Mouse (Mus musculus): ENCODE results near the gene Nxn. TPM values are rescaled to one million over a fixed set of nuclear protein-coding genes. Genes with fewer than 3 reads are reported as not detected.

Gene Nxn
- total and polyA plus RNA-seq, 3 experiments = 52.8 to 54.3 (median 53.0) TPM

GRCm38 (mm10) chr11:76224631-76225030 lies 174.3 kb downstream of the Nxn start:
- no peak for DNase-seq (ENCODE audit: low read depth, low spot score)
- no peaks in the 10 kb centered on the region for H3K27me3 ChIP-seq (ENCODE audit: control insufficient read depth in 1 of 2, insufficient read depth in 2 of 2, low read length in 2 of 2)
- no peak for TF ChIP-seq ZKSCAN1 (IDR thresholded peaks at IDR 0.05; ENCODE audit: low read depth, low read length)
- TF ChIP-seq MAFK (IDR thresholded peaks at IDR 0.05; ENCODE audit: borderline replicate concordance, low read depth, low read length) = no peak
- no peak for TF ChIP-seq POLR2AphosphoS2 (IDR thresholded peaks at IDR 0.05; ENCODE audit: low read length)
- no peak for TF ChIP-seq MXI1 (IDR thresholded peaks at IDR 0.05; ENCODE audit: low read depth, low read length)
- no peak for TF ChIP-seq POLR2AphosphoS5 (IDR thresholded peaks at IDR 0.05; ENCODE audit: borderline replicate concordance, low read depth, low read length)
- no peak overlapping the region for H3K4me3 ChIP-seq (ENCODE audit: control insufficient read depth in 1 of 2, insufficient read depth in 1 of 2, low read depth in 2 of 2, low read length in 2 of 2)
- no peak overlapping the region for H3K9ac ChIP-seq (ENCODE audit: control insufficient read depth, low read depth, low read length, poor library complexity, severe bottlenecking)
- peaks cover 0 to 2% of the 10 kb centered on the region in 2 experiments; a peak in 2 of 4 replicates for H3K4me1 ChIP-seq (ENCODE audit: control insufficient read depth in 1 of 2, insufficient read depth in 2 of 2, low read length in 2 of 2)
- peaks cover 0 to 3% of the 10 kb centered on the region in 2 experiments; a peak in 3 of 4 replicates for H3K36me3 ChIP-seq (ENCODE audit: control insufficient read depth in 1 of 2, insufficient read depth in 2 of 2, low read length in 2 of 2)
- no peaks in the 10 kb centered on the region for H3K9me3 ChIP-seq (replicated peaks; ENCODE audit: insufficient read depth, low read length)
- H3K27ac ChIP-seq (ENCODE audit: control insufficient read depth, low read depth, low read length) = no peak overlapping the region
- H3K79me2 ChIP-seq (ENCODE audit: control insufficient read depth, insufficient read depth, low read length, poor library complexity) = no peaks in the 10 kb centered on the region

- peak within 1 kb of the TSS; percentile 66 to 78 for H3K4me3 ChIP-seq (ENCODE audit: control insufficient read depth in 1 of 2, insufficient read depth in 1 of 2, low read depth in 2 of 2, low read length in 2 of 2)
- peak within 1 kb of the TSS; percentile 70 for H3K27ac ChIP-seq (ENCODE audit: control insufficient read depth, low read depth, low read length)
- peaks cover 0 to 9% of the 10 kb centered on the region in 2 experiments; a peak in 2 of 4 replicates for H3K36me3 ChIP-seq (ENCODE audit: control insufficient read depth in 1 of 2, insufficient read depth in 2 of 2, low read length in 2 of 2)
- H3K9me3 ChIP-seq (replicated peaks; ENCODE audit: insufficient read depth, low read length) = no peaks in the 10 kb centered on the region
- TF ChIP-seq TCF12 (IDR thresholded peaks at IDR 0.05; ENCODE audit: low read depth, low read length) (0 out of 2 replicates have a peak, but pooled peaks have one; percentile 29), ELF1 (IDR thresholded peaks at IDR 0.05; ENCODE audit: low read depth, low read length) (peak; percentile 92), TBP (IDR thresholded peaks at IDR 0.05; ENCODE audit: low read depth, low read length) (peak; percentile 87), POLR2A (IDR thresholded peaks at IDR 0.05; ENCODE audit: control insufficient read depth in 1 of 2, insufficient read depth in 1 of 2, low read depth in 1 of 2, low read length in 2 of 2, poor library complexity in 1 of 2) (peak; percentile 94 to 97), MXI1 (IDR thresholded peaks at IDR 0.05; ENCODE audit: low read depth, low read length) (peak; percentile 86), GATA1 (IDR thresholded peaks at IDR 0.05; ENCODE audit: low read depth, low read length) (no peak), NRF1 (IDR thresholded peaks at IDR 0.05; ENCODE audit: insufficient read depth, low read depth, low read length, poor library complexity, severe bottlenecking) (peak; percentile 82), GABPA (IDR thresholded peaks at IDR 0.05; ENCODE audit: low read depth, low read length) (no peak), USF1 (IDR thresholded peaks at IDR 0.05; ENCODE audit: low read depth, low read length) (no peak), MAX (IDR thresholded peaks at IDR 0.05; ENCODE audit: low read length) (peak; percentile 82; the same call in 1 of the 2 replicates), USF2 (IDR thresholded peaks at IDR 0.05; ENCODE audit: borderline replicate concordance in 1 of 2, insufficient read depth in 1 of 2, low read depth in 1 of 2, low read length in 2 of 2) (no peak), JUND (IDR thresholded peaks at IDR 0.05; ENCODE audit: low read depth, low read length) (no peak), E2F4 (IDR thresholded peaks at IDR 0.05; ENCODE audit: borderline replicate concordance, low read depth, low read length) (peak; percentile 80; the same call in 1 of the 2 replicates), SIN3A (IDR thresholded peaks at IDR 0.05; ENCODE audit: low read length) (peak; percentile 58; the same call in 1 of the 2 replicates), NELFE (IDR thresholded peaks at IDR 0.05; ENCODE audit: low read depth, low read length) (peak; percentile 99), MAZ (IDR thresholded peaks at IDR 0.05; ENCODE audit: low read depth, low read length) (peak; percentile 14; the same call in 1 of the 2 replicates), RAD21 (IDR thresholded peaks at IDR 0.05; ENCODE audit: low read depth, low read length) (peak; percentile 31), POLR2AphosphoS2 (IDR thresholded peaks at IDR 0.05; ENCODE audit: low read length) (peak; percentile 79; the same call in 1 of the 2 replicates), ZMIZ1 (IDR thresholded peaks at IDR 0.05; ENCODE audit: low read depth, low read length) (peak; percentile 96; the same call in 1 of the 2 replicates), BHLHE40 (IDR thresholded peaks at IDR 0.05; ENCODE audit: borderline replicate concordance, low read depth, low read length) (no peak; the same call in 1 of the 2 replicates), MYC (IDR thresholded peaks at IDR 0.05; ENCODE audit: low read depth, low read length) (0 out of 2 replicates have a peak, but pooled peaks have one; percentile 74), CTCF (IDR thresholded peaks at IDR 0.05 in 2 of 3, conservative IDR thresholded peaks at IDR 0.05 in 1 of 3; ENCODE audit: control insufficient read depth in 1 of 3, insufficient read depth in 1 of 3, low read depth in 2 of 3, low read length in 3 of 3, poor library complexity in 1 of 3, severe bottlenecking in 1 of 3) (peak; percentile 93 to 98 (median 95)), SMC3 (IDR thresholded peaks at IDR 0.05; ENCODE audit: low read depth, low read length) (peak; percentile 68), HCFC1 (IDR thresholded peaks at IDR 0.05; ENCODE audit: low read depth, low read length) (peak; percentile 79), CHD1 (IDR thresholded peaks at IDR 0.05; ENCODE audit: low read depth, low read length) (no peak), KAT2A (conservative IDR thresholded peaks at IDR 0.05; ENCODE audit: low read depth, low read length) (no peak; the same call in 1 of the 2 replicates), UBTF (IDR thresholded peaks at IDR 0.05; ENCODE audit: borderline replicate concordance, insufficient read depth, low read depth, low read length) (no peak)
- peaks cover 9% of the 10 kb centered on the region for H3K79me2 ChIP-seq (ENCODE audit: control insufficient read depth, insufficient read depth, low read length, poor library complexity)
- DNase-seq (ENCODE audit: low read depth, low spot score) = peak; percentile 100
- H3K4me1 ChIP-seq (ENCODE audit: control insufficient read depth in 1 of 2, insufficient read depth in 2 of 2, low read length in 2 of 2) = peaks cover 2 to 15% of the 10 kb centered on the region in 2 experiments; a peak in 3 of 4 replicates
- H3K27me3 ChIP-seq (ENCODE audit: control insufficient read depth in 1 of 2, insufficient read depth in 2 of 2, low read length in 2 of 2) = no peaks in the 10 kb centered on the region
- H3K9ac ChIP-seq (ENCODE audit: control insufficient read depth, low read depth, low read length, poor library complexity, severe bottlenecking) = peak within 1 kb of the TSS; percentile 93
Measured at GRCm38 (mm10) chr11:76217390-76217800, 181.5 kb downstream of the Nxn start, which contains the start of the genes Dbil5 and Gemin4. Dbil5 (plus strand) TSS chr11:76217608. Gemin4 (minus strand) TSS chr11:76217664.
